ENCODE assay signal across 11 mouse cellular contexts in genomic region chr2:101730972-101731371, GRCm38 (mm10). TPM values are rescaled to one million over a fixed set of nuclear protein-coding genes. Genes with fewer than 3 reads are reported as not detected.
DNase-seq lines count a peak whose midpoint lies in the region; ATAC-seq and TF ChIP-seq lines count a peak whose summit lies in the region.
"Had no signal": no experiment of that assay in that cellular context is flagged by ENCODE, and none has a peak within 500 bp of the region (broad histone marks: within the 10 kb centered on the region; RNA-seq: fewer than 3 reads in every experiment).

No protein-coding gene starts in this region.

- H3K4me3 ChIP-seq in hindbrain, embryonic 16.5 days (ENCODE audit: low read length) = no peak overlapping the region
- H3K4me3 ChIP-seq in hindbrain, embryonic 14.5 days (replicated peaks; ENCODE audit: low read length) = no peak overlapping the region
- H3K4me3 ChIP-seq in lung, postnatal 0 days (ENCODE audit: low read depth, low read length) = no peak overlapping the region
- H3K4me3 ChIP-seq: embryonic facial prominence, embryonic 15.5 days; heart, embryonic 13.5 days had no signal

- no peak overlapping the region for H3K9ac ChIP-seq in hindbrain, embryonic 16.5 days (ENCODE audit: low read depth, low read length)
- H3K9ac ChIP-seq in hindbrain, embryonic 14.5 days = no peak overlapping the region
- H3K9ac ChIP-seq in lung, postnatal 0 days (replicated peaks; ENCODE audit: low read depth) = no peak overlapping the region
- H3K9ac ChIP-seq: embryonic facial prominence, embryonic 15.5 days; heart, embryonic 13.5 days had no signal

- H3K27ac ChIP-seq in hindbrain, embryonic 16.5 days (ENCODE audit: low read depth, low read length) = 0 out of 2 replicates have a peak overlapping the region, but pooled peaks have one; percentile 3
- no peak overlapping the region for H3K27ac ChIP-seq in hindbrain, embryonic 14.5 days
- H3K27ac ChIP-seq in lung, postnatal 0 days (ENCODE audit: low read length) = no peak overlapping the region
- H3K27ac ChIP-seq: embryonic facial prominence, embryonic 15.5 days; heart, embryonic 13.5 days had no signal

- peak; percentile 51 for DNase-seq in adrenal gland, postnatal 14 days
- DNase-seq in adrenal gland, adult 8-10 months = no peak
- DNase-seq in hindbrain, embryonic 14.5 days (ENCODE audit: low spot score) = no peak
- DNase-seq in lung, postnatal 36 days = peak; percentile 40
- no peak for DNase-seq in lung, postnatal 0 days (ENCODE audit: low spot score)
- peak; percentile 77 to 79 for DNase-seq in kidney, postnatal 25 days
- no peak for DNase-seq in cerebellum, adult 9-11 months
- DNase-seq: cerebellum, postnatal 25 days had no signal

- no peaks in the 10 kb centered on the region for H3K27me3 ChIP-seq in hindbrain, embryonic 16.5 days (replicated peaks; ENCODE audit: control insufficient read depth, insufficient read depth, low read length)
- no peaks in the 10 kb centered on the region for H3K27me3 ChIP-seq in hindbrain, embryonic 14.5 days (ENCODE audit: control insufficient read depth, insufficient read depth, low read length)
- H3K27me3 ChIP-seq in lung, postnatal 0 days (replicated peaks; ENCODE audit: insufficient read depth, low read length) = no peaks in the 10 kb centered on the region
- H3K27me3 ChIP-seq: embryonic facial prominence, embryonic 15.5 days; heart, embryonic 13.5 days had no signal

- H3K4me1 ChIP-seq in hindbrain, embryonic 16.5 days (ENCODE audit: control insufficient read depth, insufficient read depth, low read depth, low read length) = no peaks in the 10 kb centered on the region
- no peaks in the 10 kb centered on the region for H3K4me1 ChIP-seq in hindbrain, embryonic 14.5 days (replicated peaks; ENCODE audit: control insufficient read depth, insufficient read depth, low read length)
- H3K4me1 ChIP-seq in lung, postnatal 0 days (ENCODE audit: insufficient read depth, low read depth, low read length) = no peaks in the 10 kb centered on the region

- TF ChIP-seq CTCF in lung, postnatal 0 days (IDR thresholded peaks at IDR 0.05) = no peak

- no peaks in the 10 kb centered on the region for H3K36me3 ChIP-seq in hindbrain, embryonic 16.5 days (ENCODE audit: control insufficient read depth, insufficient read depth, low read length)
- no peaks in the 10 kb centered on the region for H3K36me3 ChIP-seq in hindbrain, embryonic 14.5 days (replicated peaks; ENCODE audit: control insufficient read depth, insufficient read depth)
- no peaks in the 10 kb centered on the region for H3K36me3 ChIP-seq in lung, postnatal 0 days (ENCODE audit: insufficient read depth, low read length)

- TF ChIP-seq EP300 in lung, postnatal 0 days (IDR thresholded peaks at IDR 0.05) = no peak

- no peaks in the 10 kb centered on the region for H3K9me3 ChIP-seq in hindbrain, embryonic 16.5 days (ENCODE audit: control insufficient read depth, low read length)
- no peaks in the 10 kb centered on the region for H3K9me3 ChIP-seq in hindbrain, embryonic 14.5 days (ENCODE audit: control insufficient read depth, low read length)
- H3K9me3 ChIP-seq in lung, postnatal 0 days (ENCODE audit: low read length) = no peaks in the 10 kb centered on the region
- H3K9me3 ChIP-seq: embryonic facial prominence, embryonic 15.5 days; heart, embryonic 13.5 days had no signal

- H3K4me2 ChIP-seq in hindbrain, embryonic 16.5 days (ENCODE audit: low read length) = no peak overlapping the region
- no peak overlapping the region for H3K4me2 ChIP-seq in hindbrain, embryonic 14.5 days (replicated peaks)
- no peak overlapping the region for H3K4me2 ChIP-seq in lung, postnatal 0 days (replicated peaks; ENCODE audit: low read depth, low read length)
- H3K4me2 ChIP-seq: embryonic facial prominence, embryonic 15.5 days; heart, embryonic 13.5 days had no signal

- ATAC-seq in hindbrain, embryonic 16.5 days = no peak
- ATAC-seq in hindbrain, embryonic 14.5 days (ENCODE audit: low FRiP score) = no peak
- no peak for ATAC-seq in lung, postnatal 0 days

RNA-seq across cellular contexts. Expression of gene Traf6, which starts 52.7 kb away (rescaled TPM):
- total RNA-seq in adrenal gland, postnatal 14 days (2021) = 16.1 and 17.0 TPM in 2 replicates
- total RNA-seq in adrenal gland, adult 8-10 months (2022) = 10 to 100 TPM; 20.3 to 25.4 (median 22.1) TPM
- polyA plus RNA-seq in hindbrain, embryonic 16.5 days (2015; fragmentation: Nextera tagmentation; extraction: Ambion mirVana) = 4.1 and 5.8 TPM in 2 replicates
- polyA plus RNA-seq in hindbrain, embryonic 14.5 days (2014; fragmentation: Nextera tagmentation; extraction: Ambion mirVana) = 8.0 and 8.5 TPM in 2 replicates
- 5.4 and 6.2 TPM in 2 replicates for polyA plus RNA-seq in lung, postnatal 0 days (2015; fragmentation: Nextera tagmentation; extraction: Ambion mirVana)

Comparison
In these comparisons a context has a peak if more than half of its experiments do, and no peak if none do; other contexts are left out.
1. DNase-seq: peak in adrenal gland, postnatal 14 days (single experiment), lung, postnatal 36 days (single experiment) and kidney, postnatal 25 days (2 of 2); none in adrenal gland, adult 8-10 months (single experiment), hindbrain, embryonic 14.5 days (single experiment), lung, postnatal 0 days (single experiment) and cerebellum, adult 9-11 months (single experiment).